Mouse (Mus musculus): ENCODE results near the gene Dnajc6. TPM values are rescaled to one million over a fixed set of nuclear protein-coding genes. Genes with fewer than 3 reads are reported as not detected.

The Dnajc6 gene
- polyA plus RNA-seq, 1 experiment from 2014 or later = 1.9 TPM

DNA sequence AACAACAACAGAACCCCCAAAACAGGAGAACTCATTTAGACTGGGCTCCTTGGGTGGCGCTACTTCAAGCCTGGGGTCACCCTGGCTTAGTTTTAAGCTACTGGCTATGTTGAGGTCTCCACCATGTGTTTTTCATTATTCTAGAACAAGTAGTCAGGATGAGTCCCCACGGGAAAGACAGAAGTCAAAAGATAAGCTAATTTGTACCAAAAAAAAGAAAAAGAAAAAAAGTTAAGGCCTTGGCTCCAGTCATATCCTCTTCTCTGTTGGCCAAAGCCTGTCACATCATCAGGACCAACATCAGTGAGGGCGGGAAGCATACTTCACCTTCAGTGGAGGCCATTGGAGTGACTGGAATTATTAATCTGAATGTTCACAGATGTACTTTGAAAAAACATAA lies 188.4 kb downstream of the Dnajc6 start:
- WGBS = 82% methylated on average over 3 of the region's 3 CpGs
- no peaks in the 10 kb centered on the region for H3K9me3 ChIP-seq
- H3K4me2 ChIP-seq (replicated peaks) = no peak overlapping the region
- no peak overlapping the region for H3K27ac ChIP-seq
- H3K27me3 ChIP-seq (replicated peaks) = no peaks in the 10 kb centered on the region
- H3K36me3 ChIP-seq = no peaks in the 10 kb centered on the region
- no peak for ATAC-seq
- no peak overlapping the region for H3K4me3 ChIP-seq (replicated peaks)
- no peak overlapping the region for H3K9ac ChIP-seq
- no peaks in the 10 kb centered on the region for H3K4me1 ChIP-seq (replicated peaks)

DNA sequence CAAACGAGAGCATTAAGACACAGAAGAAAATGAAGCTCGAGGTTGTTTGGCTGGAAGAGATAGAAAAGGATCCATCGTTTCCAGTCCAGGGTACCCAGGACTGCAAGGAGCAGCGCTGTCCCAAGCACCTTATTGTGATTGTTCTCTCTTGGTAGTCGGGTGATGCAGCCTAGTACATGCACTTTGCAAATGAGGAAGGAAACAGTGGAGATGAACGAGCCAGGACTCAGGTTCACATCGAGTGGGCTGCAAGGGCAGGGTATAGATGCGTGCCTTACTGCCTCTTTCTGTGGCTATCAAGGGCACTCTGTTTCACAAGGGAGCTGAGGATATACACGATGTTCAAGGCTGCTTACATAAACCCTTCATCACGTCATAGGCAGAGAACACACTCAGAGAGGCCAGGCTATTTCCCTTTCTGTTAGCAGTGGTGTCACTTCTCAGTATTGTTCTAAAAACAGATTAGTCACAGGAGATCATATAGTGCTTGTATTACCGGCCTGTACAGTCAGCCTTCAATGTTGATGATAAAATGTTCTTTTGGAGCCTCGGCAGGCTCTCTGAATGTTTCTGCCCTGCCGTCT lies 189.9 kb downstream of the Dnajc6 start:
- Histone ChIP-seq H3K4me2 (replicated peaks) (no peak overlapping the region), H3K27ac (no peak overlapping the region), H3K9me3 (no peaks in the 10 kb centered on the region), H3K4me1 (replicated peaks) (no peaks in the 10 kb centered on the region), H3K36me3 (no peaks in the 10 kb centered on the region), H3K9ac (no peak overlapping the region), H3K27me3 (replicated peaks) (no peaks in the 10 kb centered on the region), H3K4me3 (replicated peaks) (no peak overlapping the region)
- WGBS = 79% methylated on average over 13 of the region's 13 CpGs
- ATAC-seq = no peak

DNA sequence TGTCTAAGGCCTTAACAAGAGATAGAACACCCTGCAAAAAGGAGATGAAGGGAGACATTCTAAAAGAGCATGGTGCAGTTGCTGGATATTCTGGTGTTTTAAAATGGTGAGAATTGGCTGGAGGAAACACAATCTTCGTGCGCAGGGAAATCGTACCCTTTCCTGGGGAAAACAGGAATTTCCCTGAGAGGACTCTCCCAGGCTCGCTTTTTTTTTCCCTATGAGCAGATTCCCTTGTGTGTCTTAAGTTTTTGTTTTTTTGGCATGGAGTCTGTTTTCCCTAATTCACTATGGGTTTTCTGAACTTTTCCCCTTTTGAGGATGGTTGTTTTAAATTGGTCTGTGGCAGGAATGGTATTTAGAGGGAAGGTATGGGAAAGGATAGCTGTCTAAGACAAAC lies 192.8 kb downstream of the Dnajc6 start:
- H3K9me3 ChIP-seq = no peaks in the 10 kb centered on the region
- H3K36me3 ChIP-seq = no peaks in the 10 kb centered on the region
- no peak overlapping the region for H3K4me3 ChIP-seq (replicated peaks)
- WGBS = 75% methylated on average over 4 of the region's 4 CpGs
- no peak overlapping the region for H3K27ac ChIP-seq
- no peak overlapping the region for H3K4me2 ChIP-seq (replicated peaks)
- no peak for ATAC-seq
- H3K9ac ChIP-seq = no peak overlapping the region
- no peaks in the 10 kb centered on the region for H3K4me1 ChIP-seq (replicated peaks)
- no peaks in the 10 kb centered on the region for H3K27me3 ChIP-seq (replicated peaks)

DNA sequence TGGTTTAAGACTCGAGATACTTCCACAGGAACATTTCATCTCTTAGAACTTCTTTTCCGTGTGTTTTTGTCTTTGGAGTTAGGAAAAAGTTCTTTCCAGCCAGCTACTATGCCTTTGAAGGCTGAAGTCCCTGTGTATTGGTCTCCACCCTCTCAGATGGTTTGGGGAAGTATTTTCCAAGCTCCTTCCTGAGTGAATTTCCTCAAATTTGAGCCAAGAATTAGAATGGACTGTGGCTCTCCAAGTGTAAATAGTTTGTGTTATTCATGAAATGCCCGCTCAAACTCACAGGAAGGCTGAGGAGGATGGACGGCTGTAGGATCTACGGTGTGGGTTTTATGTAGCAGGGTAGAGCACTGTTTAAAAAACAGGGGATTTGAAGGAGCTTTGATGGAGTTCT lies 193.2 kb downstream of the Dnajc6 start:
- WGBS = 72% methylated on average over 5 of the region's 5 CpGs
- no peak overlapping the region for H3K27ac ChIP-seq
- no peak for ATAC-seq

More for the DNA sequence above, 193.2 kb downstream of the Dnajc6 start:
- no peaks in the 10 kb centered on the region for H3K36me3 ChIP-seq
- H3K4me1 ChIP-seq (replicated peaks) = no peaks in the 10 kb centered on the region
- H3K9me3 ChIP-seq = no peaks in the 10 kb centered on the region
- no peak overlapping the region for H3K4me3 ChIP-seq (replicated peaks)
- H3K4me2 ChIP-seq (replicated peaks) = no peak overlapping the region
- H3K27me3 ChIP-seq (replicated peaks) = no peaks in the 10 kb centered on the region
- no peak overlapping the region for H3K9ac ChIP-seq

Other genes with a start within 250 kb of the Dnajc6 start
- gene Jak1, start 231.4 kb upstream of the Dnajc6 start, polyA plus RNA-seq (2015; fragmentation: Nextera tagmentation; extraction: Ambion mirVana) = 71.1 and 76.5 TPM in 2 replicates
- gene Ak4, start 77.4 kb upstream of the Dnajc6 start, polyA plus RNA-seq (2015; fragmentation: Nextera tagmentation; extraction: Ambion mirVana) = 19.4 and 25.1 TPM in 2 replicates
- gene Leprot, start 151.1 kb downstream of the Dnajc6 start, polyA plus RNA-seq (2015; fragmentation: Nextera tagmentation; extraction: Ambion mirVana) = 96.3 and 97.1 TPM in 2 replicates
- gene Lepr, start 220.8 kb downstream of the Dnajc6 start, polyA plus RNA-seq (2015; fragmentation: Nextera tagmentation; extraction: Ambion mirVana) = 1.0 and 1.3 TPM in 2 replicates